Mouse (Mus musculus) macrophage (primary cell): Measurements from ENCODE around the gene Srd5a3. TPM values are rescaled to one million over a fixed set of nuclear protein-coding genes. Genes with fewer than 3 reads are reported as not detected.

Experiments
- H3K27ac ChIP-seq: fragments of 350-480 bp; formaldehyde crosslinking; 2 replicates; pipeline ENCODE4 v1.9.0; 2021
- H3K36me3 ChIP-seq: fragments of 350-480 bp; formaldehyde crosslinking; 2 replicates; pipeline ENCODE4 v1.9.0; 2021; ENCODE audit errors: inconsistent target
- H3K4me3 ChIP-seq: fragments of 350-480 bp; formaldehyde crosslinking; 2 replicates; pipeline ENCODE4 v1.9.0; 2021; ENCODE audit errors: inconsistent target
- H3K79me2 ChIP-seq: fragments of 350-480 bp; formaldehyde crosslinking; 2 replicates; pipeline ENCODE4 v1.9.0; 2021; ENCODE audit errors: inconsistent target
- WGBS: methylation state at CpG from one replicate; pipeline ENCODE4 v1.1.7; 2026; ENCODE audit warnings: inconsistent platforms; ENCODE audit not compliant: missing documents; 5-methylcytosine and 5-hydroxymethylcytosine counted together
- polyA plus RNA-seq: library from polyadenylated mRNA; stranded (reverse); fragments of 250-400 nt; gene quantifications from 3 replicates; pipeline ENCODE4 v1.2.4, GENCODE M21; 2018; ENCODE audit warnings: inconsistent platforms

Srd5a3 gene
- polyA plus RNA-seq, 1 experiment from 2014 or later, result 60.1 TPM

DNA sequence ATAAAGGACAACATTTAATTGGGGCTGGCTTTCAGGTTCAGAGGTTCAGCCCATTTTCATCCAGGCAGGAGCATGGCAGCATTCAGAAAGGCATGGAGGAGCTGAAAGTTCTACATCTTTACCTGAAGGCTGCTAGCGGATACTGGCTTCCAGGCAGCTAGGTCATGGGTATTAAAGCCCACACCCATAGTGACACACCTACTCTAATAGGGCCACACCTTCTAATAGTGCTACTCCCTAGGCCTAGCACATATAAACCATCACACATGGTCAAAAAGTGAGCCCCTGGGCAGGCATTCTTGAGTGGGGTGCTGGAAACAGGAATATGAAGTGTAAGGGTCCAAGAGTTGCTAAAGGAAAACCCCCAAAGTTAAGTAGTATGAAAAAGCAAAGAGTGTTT, 2.5 kb upstream of the Srd5a3 start:
- WGBS, result 100% methylated on average over 1 of the region's 1 CpGs
- H3K27ac ChIP-seq, result no peak overlapping the region
- H3K36me3 ChIP-seq, result no peaks in the 10 kb centered on the region
- H3K79me2 ChIP-seq, result peaks cover 7% of the 10 kb centered on the region; the same call in 1 of the 2 replicates
- no peak overlapping the region for H3K4me3 ChIP-seq

DNA sequence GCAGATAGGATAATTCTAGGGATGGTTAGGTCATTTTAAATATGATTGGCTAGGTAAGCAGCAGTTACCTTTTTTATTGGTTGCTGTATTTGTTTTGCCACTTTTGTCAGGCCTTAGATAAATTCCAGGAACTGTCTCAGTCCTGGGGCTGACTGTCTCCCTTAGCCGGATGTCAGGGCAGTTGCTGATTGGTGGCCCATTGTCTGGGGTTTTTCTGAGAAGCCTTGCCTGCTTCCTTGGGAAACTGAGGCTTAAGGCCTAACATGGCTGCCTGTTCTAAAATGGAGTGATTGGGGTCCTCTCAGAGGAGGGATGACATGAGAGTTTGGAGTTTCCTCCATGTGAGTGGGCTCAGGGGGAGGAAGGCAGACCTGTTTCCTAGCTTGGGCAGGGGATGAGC, 2.0 kb upstream of the Srd5a3 start:
- Histone ChIP-seq H3K4me3 (no peak overlapping the region), H3K79me2 (peaks cover 7% of the 10 kb centered on the region; the same call in 1 of the 2 replicates), H3K27ac (no peak overlapping the region), H3K36me3 (no peaks in the 10 kb centered on the region)
- WGBS, result 100% methylated on average over 1 of the region's 1 CpGs

DNA sequence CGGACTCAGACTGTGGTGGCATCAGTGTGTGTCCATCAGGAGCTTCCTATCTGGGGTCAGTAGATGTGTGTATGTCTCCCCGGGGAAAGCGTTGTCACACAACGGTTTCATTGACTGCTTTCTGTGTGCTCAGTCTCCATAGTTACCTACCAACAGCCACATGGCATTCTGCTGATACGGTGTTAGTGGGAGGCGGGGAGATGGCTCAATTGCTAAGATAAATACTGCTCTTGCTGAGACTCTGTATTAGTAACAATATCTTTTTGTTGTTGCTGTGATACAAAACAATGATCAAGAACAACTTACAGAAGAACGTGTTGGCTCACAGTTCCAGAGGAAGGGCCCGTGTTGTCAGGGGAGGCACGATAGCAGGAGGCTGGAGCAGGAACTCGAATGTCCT, 1.6 kb upstream of the Srd5a3 start:
- peaks cover 9% of the 10 kb centered on the region; the same call in 1 of the 2 replicates for H3K79me2 ChIP-seq
- no peak overlapping the region for H3K27ac ChIP-seq
- no peaks in the 10 kb centered on the region for H3K36me3 ChIP-seq
- no peak overlapping the region for H3K4me3 ChIP-seq
- WGBS, result 96% methylated on average over 10 of the region's 10 CpGs

DNA sequence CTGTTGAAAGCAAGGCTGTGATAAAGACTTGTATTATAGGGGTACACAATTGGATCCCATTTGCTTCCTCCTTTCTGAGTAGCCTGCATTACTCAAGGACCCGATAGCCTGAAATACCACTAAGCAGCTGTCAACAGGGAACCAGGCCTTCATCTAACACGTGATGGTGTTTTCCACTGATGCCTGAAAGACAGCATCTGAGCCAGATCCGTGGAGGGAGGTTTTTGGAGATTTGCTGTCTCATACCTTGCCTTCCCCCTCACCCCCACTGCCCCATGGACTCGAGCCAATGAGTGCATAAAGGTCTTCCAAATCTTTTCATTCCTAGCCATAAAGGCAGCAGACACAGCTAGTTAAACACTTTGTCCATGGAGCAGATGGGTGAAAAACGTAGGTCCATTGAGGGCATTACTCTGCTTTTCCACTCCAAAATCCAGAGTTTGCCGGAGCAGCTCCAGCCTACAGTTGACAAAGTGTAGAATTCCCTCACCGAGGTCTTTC, 850 bp upstream of the Srd5a3 start:
- Histone ChIP-seq H3K27ac (no peak overlapping the region), H3K36me3 (no peaks in the 10 kb centered on the region), H3K79me2 (peaks cover 13% of the 10 kb centered on the region; the same call in 1 of the 2 replicates), H3K4me3 (no peak overlapping the region)
- 47% methylated on average over 7 of the region's 7 CpGs for WGBS

DNA sequence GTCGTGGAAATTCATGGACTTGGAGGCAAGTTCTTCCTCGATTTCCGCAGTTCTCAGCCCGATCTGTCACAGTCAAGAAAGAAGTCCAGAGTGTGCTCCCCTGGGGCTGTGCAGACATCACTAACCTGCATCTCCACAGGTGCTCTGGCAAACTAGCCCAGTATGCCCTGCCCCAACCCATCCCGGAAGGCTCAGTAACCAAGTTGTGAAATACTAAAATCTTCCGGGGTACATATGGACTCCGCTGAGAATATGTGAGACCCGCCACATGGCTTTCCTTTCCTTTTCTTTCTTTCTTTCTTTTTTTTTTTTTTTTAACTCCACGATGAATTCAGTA, 627 bp downstream of the Srd5a3 start:
- Histone ChIP-seq H3K4me3 (peak overlapping the region; percentile 64), H3K27ac (peak overlapping the region; percentile 66), H3K79me2 (peaks cover 13% of the 10 kb centered on the region; the same call in 1 of the 2 replicates), H3K36me3 (no peaks in the 10 kb centered on the region)
- WGBS, result 3% methylated on average over 9 of the region's 9 CpGs

DNA sequence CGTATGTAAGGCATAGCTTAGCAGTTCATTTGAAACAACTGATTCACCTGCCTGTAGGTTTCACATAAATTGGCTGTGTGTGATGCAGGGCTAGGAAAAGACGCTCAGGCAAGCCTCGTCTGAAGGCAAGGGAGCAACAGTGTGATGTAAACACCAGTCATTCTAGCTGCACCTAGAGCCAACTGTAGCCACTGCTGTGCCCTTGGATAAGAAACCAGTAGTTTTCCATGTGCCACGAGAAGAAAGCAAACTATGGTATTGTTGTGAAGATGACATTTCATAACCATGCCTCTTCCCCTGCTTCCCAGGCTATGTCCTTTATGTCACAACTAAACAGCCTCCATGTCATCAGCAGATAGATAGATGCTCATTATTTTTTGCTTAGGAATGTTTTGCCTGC, 3.3 kb downstream of the Srd5a3 start:
- H3K36me3 ChIP-seq, result peaks cover 6% of the 10 kb centered on the region; the same call in 1 of the 2 replicates
- H3K4me3 ChIP-seq, result no peak overlapping the region
- 80% methylated on average over 4 of the region's 4 CpGs for WGBS
- H3K27ac ChIP-seq, result no peak overlapping the region
- H3K79me2 ChIP-seq, result peaks cover 13% of the 10 kb centered on the region; the same call in 1 of the 2 replicates

DNA sequence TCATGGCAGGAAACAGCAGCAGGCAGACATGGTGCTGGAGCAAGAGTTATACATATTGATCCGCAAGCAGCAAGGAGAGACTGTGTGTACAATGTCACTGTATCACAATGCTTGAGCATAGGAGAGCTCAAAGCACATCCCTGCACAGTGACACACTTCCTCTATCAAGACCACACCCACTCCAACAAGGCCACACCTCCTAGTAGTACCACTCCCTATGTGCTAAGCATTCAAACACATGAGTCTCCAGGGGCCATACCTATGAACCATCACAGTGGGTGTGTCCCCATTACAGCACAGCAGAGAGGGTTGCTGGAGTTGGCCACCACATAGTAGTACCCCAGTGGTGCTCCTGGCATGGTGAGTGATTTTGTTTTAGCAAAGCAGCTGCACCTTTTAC, 6.3 kb downstream of the Srd5a3 start:
- Histone ChIP-seq H3K4me3 (no peak overlapping the region), H3K27ac (no peak overlapping the region), H3K79me2 (peaks cover 7% of the 10 kb centered on the region; the same call in 1 of the 2 replicates), H3K36me3 (peaks cover 30% of the 10 kb centered on the region; the same call in 1 of the 2 replicates)
- 100% methylated on average over 1 of the region's 1 CpGs for WGBS

DNA sequence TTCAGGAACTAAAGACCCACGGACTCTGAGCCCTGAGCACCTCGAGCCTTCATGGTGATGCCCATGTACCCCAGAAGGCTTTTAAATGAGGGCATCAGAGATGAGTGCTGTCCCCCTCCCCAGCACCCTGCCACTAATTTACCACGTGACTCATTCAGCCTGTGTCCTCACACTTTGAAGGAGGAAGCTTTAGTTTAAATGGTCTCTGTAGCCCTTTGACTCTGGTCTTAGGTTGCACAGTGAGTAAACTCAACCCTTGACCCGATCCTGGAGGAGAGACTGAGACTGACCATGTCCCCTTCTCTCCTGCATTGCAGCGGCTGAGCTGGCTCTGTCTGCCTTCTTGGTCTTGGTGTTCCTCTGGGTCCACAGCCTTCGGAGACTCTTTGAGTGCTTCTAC, 9.4 kb downstream of the Srd5a3 start:
- H3K79me2 ChIP-seq, result no peaks in the 10 kb centered on the region; the same call in 1 of the 2 replicates
- H3K27ac ChIP-seq, result no peak overlapping the region
- H3K4me3 ChIP-seq, result no peak overlapping the region
- peaks cover 56% of the 10 kb centered on the region for H3K36me3 ChIP-seq
- 99% methylated on average over 6 of the region's 6 CpGs for WGBS

DNA sequence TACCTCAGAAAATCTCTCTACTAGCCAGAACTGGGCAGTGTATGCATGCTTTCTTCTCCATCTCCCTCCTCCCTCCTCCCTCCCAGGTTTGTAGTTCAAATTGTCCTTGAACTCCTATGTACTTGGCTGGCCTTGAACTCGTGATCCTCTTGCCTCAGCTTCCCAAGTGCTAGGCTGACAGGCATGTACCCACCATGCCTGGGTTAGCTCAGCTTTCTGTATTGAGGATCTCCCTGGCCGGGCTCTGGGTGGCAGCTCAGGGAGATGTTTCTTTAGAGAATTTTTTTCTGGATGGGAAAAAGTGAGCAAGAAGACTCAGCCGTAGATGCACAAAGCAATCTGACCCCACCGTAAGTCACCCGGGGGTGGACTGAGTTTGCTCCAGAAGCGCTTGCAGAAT, 12.9 kb downstream of the Srd5a3 start:
- 91% methylated on average over 6 of the region's 6 CpGs for WGBS
- H3K79me2 ChIP-seq, result no peaks in the 10 kb centered on the region
- no peak overlapping the region for H3K4me3 ChIP-seq
- peaks cover 68% of the 10 kb centered on the region for H3K36me3 ChIP-seq
- no peak overlapping the region for H3K27ac ChIP-seq

DNA sequence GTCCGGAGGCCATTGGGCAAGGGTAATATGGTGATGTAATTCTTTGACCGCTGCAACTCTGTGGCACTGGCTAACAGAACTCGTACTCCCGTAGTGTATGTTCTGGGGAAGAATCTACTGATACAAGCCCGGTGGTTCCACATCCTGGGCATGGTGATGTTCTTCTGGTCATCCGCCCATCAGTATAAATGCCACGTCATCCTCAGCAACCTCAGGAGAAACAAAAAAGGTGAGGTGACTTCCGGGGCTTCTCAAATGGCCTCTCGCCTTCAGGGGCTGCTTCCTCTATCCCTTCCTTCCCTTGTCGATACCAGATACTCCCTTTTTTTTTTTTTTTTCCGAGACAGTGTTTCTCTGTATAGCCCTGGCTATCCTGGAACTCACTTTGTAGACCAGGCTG, 13.4 kb downstream of the Srd5a3 start:
- Histone ChIP-seq H3K36me3 (peaks cover 66% of the 10 kb centered on the region), H3K79me2 (no peaks in the 10 kb centered on the region), H3K4me3 (no peak overlapping the region), H3K27ac (no peak overlapping the region)
- WGBS, result 87% methylated on average over 10 of the region's 11 CpGs

DNA sequence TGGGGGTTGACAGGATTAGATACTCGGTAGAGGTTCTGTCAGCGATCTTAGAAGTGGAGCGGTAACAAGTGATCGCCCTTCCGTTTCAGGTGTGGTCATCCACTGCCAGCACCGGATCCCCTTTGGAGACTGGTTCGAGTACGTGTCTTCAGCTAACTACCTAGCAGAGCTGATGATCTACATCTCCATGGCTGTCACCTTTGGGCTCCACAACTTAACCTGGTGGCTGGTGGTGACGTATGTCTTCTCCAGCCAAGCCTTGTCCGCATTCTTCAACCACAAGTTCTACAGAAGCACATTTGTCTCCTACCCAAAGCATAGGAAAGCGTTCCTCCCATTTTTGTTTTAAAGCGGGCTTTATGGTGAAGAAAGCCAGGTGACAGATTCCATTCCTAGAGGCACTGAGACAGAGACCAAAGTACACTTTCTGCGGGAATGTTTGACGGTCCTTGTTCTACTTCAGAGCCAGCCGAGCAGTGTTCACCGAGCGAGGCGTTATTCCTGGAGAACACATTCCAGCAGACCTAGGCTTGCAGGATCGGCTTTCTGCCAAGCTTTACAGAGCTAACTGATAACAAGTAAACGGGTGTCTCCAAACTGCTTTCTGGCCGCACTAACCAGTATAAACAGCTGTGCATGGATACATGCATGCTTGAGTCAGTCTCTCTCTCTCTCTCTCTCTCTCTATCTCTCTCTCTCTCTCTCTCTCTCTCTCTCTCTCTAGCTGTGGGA, 14.5 kb downstream of the Srd5a3 start:
- H3K79me2 ChIP-seq, result no peaks in the 10 kb centered on the region
- H3K4me3 ChIP-seq, result no peak overlapping the region
- 96% methylated on average over 20 of the region's 21 CpGs for WGBS
- H3K27ac ChIP-seq, result no peak overlapping the region
- peaks cover 59% of the 10 kb centered on the region for H3K36me3 ChIP-seq

DNA sequence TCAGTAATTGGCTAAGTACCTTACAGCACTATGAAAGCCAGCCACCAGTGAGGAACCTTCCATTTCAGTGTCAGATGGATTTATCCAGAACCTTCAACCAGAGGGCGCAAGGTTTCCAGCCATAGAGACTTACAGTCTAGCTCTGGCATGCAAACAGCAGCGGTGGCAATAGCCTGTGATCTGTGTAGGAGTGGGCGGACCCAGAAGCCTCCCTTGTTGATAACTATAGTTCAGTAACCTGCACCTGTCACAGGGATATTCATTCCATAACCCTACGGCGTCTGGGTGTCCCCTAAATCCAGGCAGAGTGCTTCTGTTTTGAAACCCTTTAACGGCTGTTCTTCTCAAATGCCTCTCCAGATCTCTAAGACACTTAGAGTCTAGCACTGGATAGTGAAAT, 19.5 kb downstream of the Srd5a3 start:
- Histone ChIP-seq H3K4me3 (no peak overlapping the region), H3K79me2 (no peaks in the 10 kb centered on the region), H3K27ac (no peak overlapping the region), H3K36me3 (peaks cover 15% of the 10 kb centered on the region)
- 91% methylated on average over 6 of the region's 6 CpGs for WGBS

DNA sequence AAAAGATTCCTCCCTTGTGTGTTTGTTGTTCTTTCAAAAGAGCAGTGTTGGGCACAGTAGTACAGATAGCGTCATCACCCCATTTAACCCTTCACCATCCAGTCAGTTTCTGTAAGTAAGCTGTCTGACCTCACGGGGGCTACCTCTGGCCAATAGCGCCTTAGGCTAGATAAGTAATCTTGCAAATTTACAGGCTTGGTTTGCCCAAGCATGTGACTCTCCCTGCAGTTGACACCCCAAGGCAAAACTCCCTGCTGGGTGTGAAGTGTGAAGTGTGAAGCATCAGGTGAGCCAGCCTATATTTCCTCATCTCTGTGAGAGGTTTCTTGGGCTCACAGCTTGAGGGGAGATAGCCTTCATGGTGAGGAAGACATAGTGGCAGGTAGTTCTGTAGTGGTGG, 20.0 kb downstream of the Srd5a3 start:
- no peak overlapping the region for H3K4me3 ChIP-seq
- peaks cover 11% of the 10 kb centered on the region; the same call in 1 of the 2 replicates for H3K36me3 ChIP-seq
- H3K79me2 ChIP-seq, result no peaks in the 10 kb centered on the region
- no peak overlapping the region for H3K27ac ChIP-seq
- 88% methylated on average over 3 of the region's 3 CpGs for WGBS

DNA sequence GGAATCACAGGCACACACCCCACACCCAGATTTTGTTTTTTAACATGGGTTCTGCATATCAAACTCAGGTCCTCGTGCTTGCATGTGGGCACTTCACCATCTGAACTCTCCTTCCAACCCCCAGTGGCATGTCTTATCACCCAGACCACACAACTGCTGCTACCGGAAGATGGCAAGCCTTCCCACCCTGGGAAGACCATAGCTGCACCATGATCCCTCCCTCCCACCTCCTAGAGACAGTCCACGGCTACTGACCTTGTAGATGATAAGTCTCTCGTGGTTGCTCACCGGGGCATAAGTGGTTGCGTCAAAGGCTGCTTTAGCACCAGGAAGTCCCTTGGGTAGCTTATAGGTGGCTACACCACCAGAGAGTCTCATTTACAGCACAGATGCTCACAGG, 21.4 kb downstream of the Srd5a3 start:
- Histone ChIP-seq H3K79me2 (no peaks in the 10 kb centered on the region), H3K4me3 (no peak overlapping the region), H3K36me3 (no peaks in the 10 kb centered on the region), H3K27ac (no peak overlapping the region)
- 86% methylated on average over 6 of the region's 6 CpGs for WGBS

DNA sequence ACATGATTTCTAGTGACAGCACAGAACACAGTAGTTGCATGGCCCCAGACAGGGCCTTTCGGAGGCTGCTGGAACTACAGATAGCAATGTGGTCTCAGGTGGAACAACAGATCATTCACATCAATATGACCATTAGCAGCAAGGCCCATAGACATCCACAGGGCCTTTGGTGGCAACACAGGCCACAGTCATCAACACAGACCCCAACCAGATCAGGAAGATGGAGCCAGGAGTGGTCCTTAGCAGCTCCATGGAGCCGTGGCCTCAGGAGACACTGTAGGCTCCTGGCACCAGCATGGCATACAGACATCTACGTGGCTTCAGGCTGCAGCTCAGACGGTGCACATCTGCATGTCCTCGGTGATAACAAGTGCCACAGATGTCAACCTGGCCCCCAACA, 22.9 kb downstream of the Srd5a3 start:
- H3K4me3 ChIP-seq, result no peak overlapping the region
- no peaks in the 10 kb centered on the region for H3K36me3 ChIP-seq
- 90% methylated on average over 5 of the region's 5 CpGs for WGBS
- no peak overlapping the region for H3K27ac ChIP-seq
- no peaks in the 10 kb centered on the region for H3K79me2 ChIP-seq
